Mouse (Mus musculus) hindbrain, embryonic 11.5 days (tissue): Measurements from ENCODE around the gene AL607142.1. TPM values are rescaled to one million over a fixed set of nuclear protein-coding genes. Genes with fewer than 3 reads are reported as not detected.

Experiments used
- ATAC-seq: fragments of 200-750 bp; cut with Nextera tagmentation; 2 replicates; pipeline ENCODE4 v1.8.0; 2017; ENCODE audit warnings: mild to moderate bottlenecking, moderate TSS enrichment, moderate library complexity; ENCODE audit not compliant: low FRiP score
- DNase-seq: peaks from one replicate; pipeline ENCODE4 v3.0.0-alpha.2; 2015; ENCODE audit warnings: low spot score
- H3K27ac ChIP-seq: fragments of 300-500 bp; sonication (generic); 2 replicates; pipeline ENCODE4 v1.5.1; 2014; ENCODE audit warnings: mild to moderate bottlenecking, low read depth, low read length
- H3K27me3 ChIP-seq: fragments of 300-500 bp; sonication (generic); 2 replicates; pipeline ENCODE4 v1.6.1; 2014; ENCODE audit warnings: mild to moderate bottlenecking, low read length, moderate library complexity, mixed read lengths; ENCODE audit not compliant: control insufficient read depth, insufficient read depth
- H3K36me3 ChIP-seq: fragments of 300-500 bp; sonication (generic); 2 replicates; pipeline ENCODE4 v1.6.1; 2014; ENCODE audit warnings: mild to moderate bottlenecking, low read length, moderate library complexity, mixed read lengths; ENCODE audit not compliant: control insufficient read depth, insufficient read depth
- H3K4me1 ChIP-seq: fragments of 300-500 bp; sonication (generic); replicated peaks from 2 replicates; pipeline ENCODE4 v1.6.1; 2014; ENCODE audit warnings: low read length, mixed read lengths; ENCODE audit not compliant: control insufficient read depth, insufficient read depth
- H3K4me2 ChIP-seq: fragments of 300-500 bp; sonication (generic); replicated peaks from 2 replicates; pipeline ENCODE4 v1.6.1; 2014; ENCODE audit warnings: mild to moderate bottlenecking, low read depth, low read length
- H3K4me3 ChIP-seq: fragments of 300-500 bp; sonication (generic); 2 replicates; pipeline ENCODE4 v1.5.1; 2014; ENCODE audit warnings: low read depth, low read length
- H3K9ac ChIP-seq: fragments of 300-500 bp; sonication (generic); 2 replicates; pipeline ENCODE4 v1.6.1; 2014; ENCODE audit warnings: low read depth, low read length
- H3K9me3 ChIP-seq: fragments of 300-500 bp; sonication (generic); 2 replicates; pipeline ENCODE4 v1.6.1; 2016; ENCODE audit warnings: low read length; ENCODE audit not compliant: control insufficient read depth
- WGBS: fragments of 180-500 bp; shearing (Covaris S2); extraction: QIAGEN DNeasy Blood & Tissue Kit; methylation state at CpG from one replicate; pipeline ENCODE4 v1.1.7; 2014; 5-methylcytosine and 5-hydroxymethylcytosine counted together
- polyA plus RNA-seq: library from polyadenylated mRNA; unstranded; fragments of >200 nt; fragmentation: Nextera tagmentation; extraction: Ambion mirVana; gene quantifications from 2 replicates; pipeline ENCODE4 v1.2.1, GENCODE M21; 2014

AL607142.1 gene
- not detected in 2 replicates for polyA plus RNA-seq

GRCm38 (mm10) chr4:120064696-120065095 lies at the start of gene AL607142.1:
Gene AL607142.1, plus strand, starts transcription at chr4:120064996.
- 85% methylated on average over 10 of the region's 10 CpGs for WGBS
- DNase-seq (no peak), ATAC-seq (no peak)
- Histone ChIP-seq H3K9me3 (no peaks in the 10 kb centered on the region), H3K4me2 (no peak within 1 kb of the TSS), H3K36me3 (no peaks in the 10 kb centered on the region), H3K9ac (no peak within 1 kb of the TSS), H3K4me3 (no peak within 1 kb of the TSS), H3K27me3 (no peaks in the 10 kb centered on the region), H3K27ac (no peak within 1 kb of the TSS), H3K4me1 (no peaks in the 10 kb centered on the region)

DNA sequence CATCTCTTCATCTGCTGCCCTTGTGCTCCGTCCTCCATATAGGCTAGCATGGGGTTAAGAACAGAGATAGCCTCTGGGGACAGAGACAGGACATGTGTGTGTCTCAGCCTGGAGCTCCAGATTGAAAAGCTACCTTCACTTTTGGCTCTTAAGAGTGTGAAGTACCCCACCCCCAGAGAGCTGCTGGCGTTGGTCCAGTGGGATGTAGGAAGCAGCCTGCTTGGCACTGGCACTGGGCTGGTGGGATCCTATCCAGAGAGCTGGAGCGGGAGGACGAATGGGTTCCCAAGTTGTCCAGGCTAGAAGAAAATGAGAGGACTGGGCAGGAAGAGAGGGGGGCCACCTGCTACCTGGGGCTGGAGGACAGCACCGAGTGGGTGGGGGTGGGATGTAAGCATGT lies 46.4 kb upstream of the AL607142.1 start:
- no peak overlapping the region for H3K4me3 ChIP-seq
- H3K9me3 ChIP-seq, result no peaks in the 10 kb centered on the region
- ATAC-seq (no peak), DNase-seq (no peak)
- no peak overlapping the region for H3K9ac ChIP-seq
- H3K27me3 ChIP-seq, result no peaks in the 10 kb centered on the region
- no peak overlapping the region for H3K27ac ChIP-seq
- H3K4me2 ChIP-seq, result no peak overlapping the region
- no peaks in the 10 kb centered on the region for H3K4me1 ChIP-seq
- H3K36me3 ChIP-seq, result no peaks in the 10 kb centered on the region
- WGBS, result 87% methylated on average over 5 of the region's 5 CpGs

- no peak overlapping the region for H3K4me2 ChIP-seq
- no peak overlapping the region for H3K4me3 ChIP-seq
- no peak for ATAC-seq
- no peaks in the 10 kb centered on the region for H3K9me3 ChIP-seq
- WGBS, result 56% methylated on average over 3 of the region's 3 CpGs
- no peak for DNase-seq
- no peaks in the 10 kb centered on the region for H3K4me1 ChIP-seq
- no peak overlapping the region for H3K27ac ChIP-seq
- no peak overlapping the region for H3K9ac ChIP-seq
- H3K36me3 ChIP-seq, result no peaks in the 10 kb centered on the region
- H3K27me3 ChIP-seq, result no peaks in the 10 kb centered on the region
Observed at GRCm38 (mm10) chr4:120022392-120022791, 42.4 kb upstream of the AL607142.1 start.

DNA sequence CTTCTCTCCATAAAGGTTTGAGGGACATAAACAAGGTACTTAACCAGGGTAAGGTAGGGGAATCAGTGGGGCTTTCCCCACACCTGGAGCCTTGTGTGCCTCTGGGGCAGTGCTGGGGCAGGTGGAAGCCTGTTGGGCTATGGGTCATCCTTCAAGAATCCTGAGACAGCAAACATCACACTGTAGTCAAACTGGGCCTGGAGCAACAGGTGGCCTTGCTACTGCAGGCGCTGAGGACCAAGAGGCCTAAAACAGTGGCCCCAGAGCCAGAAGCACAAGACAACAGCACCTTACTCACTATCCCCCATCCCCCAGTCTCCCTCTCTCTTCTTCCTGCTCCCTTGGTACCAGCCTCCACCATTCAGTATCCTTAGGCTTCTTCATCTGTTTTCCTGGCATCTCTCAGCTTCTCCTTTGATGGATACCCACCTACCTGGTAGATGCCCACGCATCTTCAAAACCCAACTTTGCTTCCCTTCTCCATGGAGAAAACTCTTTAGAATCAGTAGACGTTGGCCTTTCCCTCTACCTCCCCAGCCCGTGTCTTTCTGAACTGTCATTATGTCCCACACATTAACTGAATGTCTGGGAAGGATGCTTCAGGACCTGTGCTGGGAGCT lies 41.5 kb upstream of the AL607142.1 start:
- H3K4me1 ChIP-seq, result no peaks in the 10 kb centered on the region
- ATAC-seq (no peak), DNase-seq (no peak)
- H3K36me3 ChIP-seq, result no peaks in the 10 kb centered on the region
- H3K9ac ChIP-seq, result no peak overlapping the region
- H3K4me2 ChIP-seq, result no peak overlapping the region
- no peaks in the 10 kb centered on the region for H3K27me3 ChIP-seq
- H3K27ac ChIP-seq, result no peak overlapping the region
- H3K9me3 ChIP-seq, result no peaks in the 10 kb centered on the region
- H3K4me3 ChIP-seq, result no peak overlapping the region
- WGBS, result 91% methylated on average over 4 of the region's 4 CpGs

GRCm38 (mm10) chr4:120024071-120024470 lies 40.7 kb upstream of the AL607142.1 start:
- H3K4me3 ChIP-seq, result no peak overlapping the region
- no peaks in the 10 kb centered on the region for H3K36me3 ChIP-seq
- no peak overlapping the region for H3K27ac ChIP-seq
- ATAC-seq, result no peak
- no peaks in the 10 kb centered on the region for H3K4me1 ChIP-seq
- no peak overlapping the region for H3K9ac ChIP-seq
- WGBS, result 65% methylated on average over 10 of the region's 10 CpGs
- H3K9me3 ChIP-seq, result no peaks in the 10 kb centered on the region
- H3K4me2 ChIP-seq, result no peak overlapping the region
- no peak for DNase-seq
- no peaks in the 10 kb centered on the region for H3K27me3 ChIP-seq

DNA sequence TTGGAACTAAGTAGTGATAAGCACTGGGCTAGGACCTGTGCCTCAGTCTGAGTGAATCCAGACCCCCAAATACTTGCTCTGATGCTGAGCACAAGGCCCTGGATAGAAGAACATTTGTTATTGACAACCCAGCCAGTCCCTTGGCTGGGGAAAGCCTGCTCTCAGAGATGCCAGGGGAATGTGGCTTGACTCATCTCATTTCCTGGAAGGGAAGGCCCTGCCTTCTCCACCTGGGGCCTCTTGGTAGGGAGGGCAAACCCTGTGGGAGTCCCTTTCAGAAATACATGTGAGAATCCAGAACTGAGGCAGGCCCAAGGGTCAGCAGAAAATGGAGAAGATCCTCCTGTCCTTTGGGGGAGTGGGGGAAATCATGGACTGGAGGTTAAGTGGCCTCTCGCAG lies 37.1 kb upstream of the AL607142.1 start:
- DNase-seq (no peak), ATAC-seq (no peak)
- Histone ChIP-seq H3K4me2 (no peak overlapping the region), H3K4me3 (no peak overlapping the region), H3K9ac (no peak overlapping the region), H3K27ac (no peak overlapping the region), H3K9me3 (no peaks in the 10 kb centered on the region), H3K4me1 (no peaks in the 10 kb centered on the region), H3K27me3 (peaks cover 19% of the 10 kb centered on the region), H3K36me3 (no peaks in the 10 kb centered on the region)
- WGBS, result 79% methylated on average over 1 of the region's 1 CpGs

DNA sequence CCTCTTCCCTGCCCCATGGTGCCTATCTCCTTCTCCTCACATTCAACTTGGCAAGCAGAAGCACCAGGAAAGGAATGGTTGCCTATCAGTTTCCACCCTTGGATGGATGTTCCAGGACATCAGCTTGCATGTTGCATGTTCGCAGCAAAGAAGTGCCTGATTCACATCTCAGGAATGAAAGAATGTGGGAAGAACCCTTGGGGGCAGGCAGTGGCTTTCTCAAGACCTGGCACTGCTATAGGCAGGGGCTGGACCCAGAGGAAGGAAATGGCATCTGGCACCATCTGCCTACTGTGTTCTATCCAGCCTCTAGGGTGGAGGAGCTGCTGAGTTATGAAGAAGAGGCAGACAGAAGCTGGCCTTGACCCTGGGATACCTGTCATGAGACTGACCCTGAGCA lies 34.9 kb upstream of the AL607142.1 start:
- H3K9ac ChIP-seq, result no peak overlapping the region
- H3K4me1 ChIP-seq, result no peaks in the 10 kb centered on the region
- DNase-seq (no peak), ATAC-seq (no peak)
- H3K36me3 ChIP-seq, result no peaks in the 10 kb centered on the region
- H3K4me2 ChIP-seq, result no peak overlapping the region
- H3K27ac ChIP-seq, result no peak overlapping the region
- H3K4me3 ChIP-seq, result no peak overlapping the region
- no peaks in the 10 kb centered on the region for H3K9me3 ChIP-seq
- WGBS, result 92% methylated on average over 1 of the region's 1 CpGs
- H3K27me3 ChIP-seq, result peaks cover 38% of the 10 kb centered on the region

DNA sequence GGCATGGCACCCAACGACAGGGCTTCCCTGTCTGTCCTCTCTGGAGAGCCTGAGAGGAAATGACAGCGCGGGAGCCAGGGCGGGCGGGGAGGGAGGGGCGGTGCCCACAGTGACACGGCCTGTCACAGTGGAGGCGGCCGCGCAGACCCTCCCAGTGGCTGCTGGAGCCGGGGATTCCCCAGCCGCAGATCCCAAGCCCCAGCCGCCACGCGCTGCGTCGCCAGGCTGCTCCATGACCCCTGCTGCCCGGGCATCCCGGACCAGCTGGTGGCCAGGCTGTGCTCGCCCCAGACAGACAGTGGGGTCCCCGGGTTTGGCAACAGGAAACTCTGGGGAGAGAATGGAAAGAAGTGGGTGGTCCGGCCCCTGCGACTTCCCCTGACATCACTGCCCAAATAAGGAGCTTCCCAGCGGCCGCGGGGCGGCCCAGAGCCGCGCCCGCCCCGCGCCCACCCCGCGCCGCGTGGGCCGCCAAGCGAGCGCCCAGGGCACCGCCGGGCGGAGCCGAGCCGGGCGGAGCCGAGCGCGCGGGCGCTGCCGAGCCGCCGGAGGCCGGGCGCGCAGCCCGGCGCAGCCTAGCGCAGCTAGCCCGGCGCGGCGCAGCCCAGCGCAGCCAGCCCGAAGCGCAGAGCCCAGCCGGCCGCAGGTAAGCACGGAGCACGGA lies 32.3 kb upstream of the AL607142.1 start:
- DNase-seq (peak; percentile 58), ATAC-seq (peak; percentile 65)
- H3K27ac ChIP-seq, result no peak overlapping the region
- no peaks in the 10 kb centered on the region for H3K36me3 ChIP-seq
- H3K4me2 ChIP-seq, result peak overlapping the region; percentile 79
- H3K4me3 ChIP-seq, result peak overlapping the region; percentile 43
- no peaks in the 10 kb centered on the region for H3K9me3 ChIP-seq
- H3K9ac ChIP-seq, result no peak overlapping the region; the same call in 1 of the 2 replicates
- peaks cover 41% of the 10 kb centered on the region for H3K27me3 ChIP-seq
- WGBS, result under 1% methylated on average over 41 of the region's 70 CpGs
- H3K4me1 ChIP-seq, result no peaks in the 10 kb centered on the region

DNA sequence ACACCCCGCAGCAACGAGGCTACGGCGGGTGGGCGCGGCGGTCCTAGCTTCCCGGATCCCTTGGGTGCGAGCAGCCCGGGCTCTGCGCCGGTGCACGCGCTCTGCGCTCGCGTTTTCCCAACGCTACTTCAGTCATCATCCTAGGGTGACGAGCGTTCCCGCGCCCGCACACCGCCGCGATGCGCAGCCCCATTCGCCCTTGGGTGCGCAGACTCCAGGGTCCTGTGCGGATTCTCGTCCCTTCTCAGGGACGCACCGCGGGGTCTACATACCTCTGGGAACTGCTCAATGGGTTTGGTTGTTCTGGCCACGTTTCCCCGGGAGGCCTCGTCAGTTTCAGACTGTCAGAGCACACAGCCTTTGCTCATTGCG lies 31.8 kb upstream of the AL607142.1 start:
- peak overlapping the region; percentile 49; the same call in 1 of the 2 replicates for H3K9ac ChIP-seq
- peak; percentile 53 for ATAC-seq
- 1% methylated on average over 37 of the region's 38 CpGs for WGBS

More for the DNA sequence above, 31.8 kb upstream of the AL607142.1 start:
- peaks cover 41% of the 10 kb centered on the region for H3K27me3 ChIP-seq
- no peaks in the 10 kb centered on the region for H3K4me1 ChIP-seq
- no peak overlapping the region for H3K27ac ChIP-seq
- H3K4me2 ChIP-seq, result peak overlapping the region; percentile 79
- H3K36me3 ChIP-seq, result no peaks in the 10 kb centered on the region
- no peaks in the 10 kb centered on the region for H3K9me3 ChIP-seq
- no peak for DNase-seq
- peak overlapping the region; percentile 43 for H3K4me3 ChIP-seq
